ENCODE assay signal across 21 mouse cellular contexts in the genomic region with DNA sequence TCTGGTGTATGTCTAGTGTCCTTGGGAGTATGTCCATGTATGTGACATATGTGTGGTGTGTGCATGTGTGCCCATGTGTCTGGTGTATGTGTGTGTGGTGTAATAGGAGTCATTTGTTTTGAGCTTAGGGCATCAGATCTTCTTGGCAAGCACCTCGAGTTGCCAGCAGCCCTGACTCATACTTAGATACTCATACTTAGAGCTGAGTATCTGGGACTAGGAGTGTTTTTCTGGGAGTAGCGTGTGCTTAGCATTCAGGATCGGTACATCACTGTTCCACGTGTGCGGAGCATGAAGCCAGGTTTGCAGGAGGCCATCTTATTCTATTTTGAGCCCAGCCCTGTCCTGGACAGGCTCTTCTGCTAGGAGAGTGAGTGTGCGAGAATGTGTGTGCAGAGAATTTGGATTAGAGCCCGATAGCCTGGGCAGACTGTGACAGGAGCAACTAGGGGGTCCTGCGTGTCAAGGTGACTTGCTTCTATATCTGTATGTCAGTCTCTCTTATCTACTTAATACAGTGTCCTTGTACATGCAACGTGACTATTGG. TPM values are rescaled to one million over a fixed set of nuclear protein-coding genes. Genes with fewer than 3 reads are reported as not detected.
A peak's percentile ranks its signal among the peaks of the same experiment; 100 is the strongest.
DNase-seq lines count a peak whose midpoint lies in the region; ATAC-seq lines count a peak whose summit lies in the region.
"Had no signal": no experiment of that assay in that cellular context is flagged by ENCODE, and none has a peak within 500 bp of the region (broad histone marks: within the 10 kb centered on the region; RNA-seq: fewer than 3 reads in every experiment).

No protein-coding gene starts in this region.

- no peaks in the 10 kb centered on the region for H3K9me3 ChIP-seq in heart, embryonic 15.5 days (replicated peaks)
- H3K9me3 ChIP-seq: forebrain, embryonic 13.5 days had no signal

- H3K4me3 ChIP-seq in heart, embryonic 15.5 days = no peak overlapping the region
- H3K4me3 ChIP-seq: forebrain, embryonic 13.5 days; myocyte had no signal

- intact Hi-C loops in heart, postnatal 36 days (cut with DNase I) = no loop called here
- intact Hi-C loops in heart, postnatal 10 days (cut with DNase I) = loop anchor here (2.0 kb wide), 1 partner anchor 50 kb away; no protein-coding TSS in a partner anchor

- no peak overlapping the region for H3K9ac ChIP-seq in heart, embryonic 15.5 days
- H3K9ac ChIP-seq: forebrain, embryonic 13.5 days; liver, embryonic 14.5 days had no signal

- peak; percentile 69; the same call in 1 of the 2 replicates for ATAC-seq in frontal cortex, adult (ENCODE audit: low TSS enrichment)
- peak; percentile 60; the same call in 1 of the 2 replicates for ATAC-seq in heart, embryonic 15.5 days (replicated peaks; ENCODE audit: insufficient number of reproducible peaks, insufficient read depth, low FRiP score, low read depth)
- ATAC-seq: forebrain, embryonic 13.5 days had no signal

- H3K4me2 ChIP-seq in heart, embryonic 15.5 days = 0 out of 2 replicates have a peak overlapping the region, but pooled peaks have one; percentile 17
- H3K4me2 ChIP-seq: forebrain, embryonic 13.5 days had no signal

- H3K27me3 ChIP-seq in heart, embryonic 15.5 days = no peaks in the 10 kb centered on the region
- H3K27me3 ChIP-seq: forebrain, embryonic 13.5 days had no signal

- H3K36me3 ChIP-seq in heart, embryonic 15.5 days = no peaks in the 10 kb centered on the region

- DNase-seq in frontal cortex, adult 2 months (ENCODE audit: extremely low spot score in 1 of 2, low spot score in 1 of 2) = no peak
- no peak for DNase-seq in heart, postnatal 36 days
- peak; percentile 71 for DNase-seq in NIH3T3 (ENCODE audit: low read depth)
- DNase-seq in heart, postnatal 10 days = peak; percentile 35 to 45
- DNase-seq in testis, postnatal 10 days (ENCODE audit: low spot score) = no peak
- DNase-seq in right cerebral cortex, postnatal 10 days (ENCODE audit: low spot score in 2 of 2) = no peak
- DNase-seq: cerebellum, adult 9-10 months; gastrocnemius, postnatal 25 days; kidney, adult 18-20 months; midbrain, embryonic 14.5 days; thymus, postnatal 14 days had no signal

- WGBS in heart, embryonic 15.5 days = 37% methylated on average over 9 of the region's 9 CpGs

- peak overlapping the region; percentile 89 for H3K27ac ChIP-seq in heart, embryonic 15.5 days
- H3K27ac ChIP-seq: forebrain, embryonic 13.5 days; kidney, postnatal 0 days; liver, embryonic 14.5 days had no signal

- H3K4me1 ChIP-seq in heart, embryonic 15.5 days (replicated peaks) = peaks cover 36% of the 10 kb centered on the region

RNA-seq across cellular contexts. Expression of a gene that starts 56.6 kb away (rescaled TPM):
- 0.40 TPM in 2 replicates for polyA plus RNA-seq in frontal cortex, adult 2 months (2012; rRNA removed)
- polyA plus RNA-seq in heart, embryonic 15.5 days (2015; fragmentation: Nextera tagmentation; extraction: Ambion mirVana) = 0.30 and 0.31 TPM in 2 replicates
- not detected for total RNA-seq in heart, postnatal 36 days (2021)
- total RNA-seq in heart, postnatal 10 days (2021) = under 1 TPM in 1 of 2 experiments, not detected in 1; 0.07 TPM
- total RNA-seq: gastrocnemius, postnatal 25 days had no signal
- polyA plus RNA-seq: embryonic facial prominence, embryonic 11.5 days; forebrain, embryonic 13.5 days; hindbrain, embryonic 11.5 days; kidney, postnatal 0 days; lung, embryonic 16.5 days; midbrain, embryonic 14.5 days; myocyte; neural tube, embryonic 14.5 days had no signal

Comparison
In these comparisons a context has a peak if more than half of its experiments do, and no peak if none do; other contexts are left out.
1. DNase-seq: peak in NIH3T3 (single experiment) and heart, postnatal 10 days (2 of 2); none in frontal cortex, adult 2 months (0 of 2), heart, postnatal 36 days (0 of 2), testis, postnatal 10 days (single experiment) and right cerebral cortex, postnatal 10 days (0 of 2).